Mouse (Mus musculus): ENCODE results near the gene Gm37240. TPM values are rescaled to one million over a fixed set of nuclear protein-coding genes. Genes with fewer than 3 reads are reported as not detected.

Gm37240 gene
- polyA plus RNA-seq, 1 experiment from 2014 or later, result 0.08 TPM

DNA sequence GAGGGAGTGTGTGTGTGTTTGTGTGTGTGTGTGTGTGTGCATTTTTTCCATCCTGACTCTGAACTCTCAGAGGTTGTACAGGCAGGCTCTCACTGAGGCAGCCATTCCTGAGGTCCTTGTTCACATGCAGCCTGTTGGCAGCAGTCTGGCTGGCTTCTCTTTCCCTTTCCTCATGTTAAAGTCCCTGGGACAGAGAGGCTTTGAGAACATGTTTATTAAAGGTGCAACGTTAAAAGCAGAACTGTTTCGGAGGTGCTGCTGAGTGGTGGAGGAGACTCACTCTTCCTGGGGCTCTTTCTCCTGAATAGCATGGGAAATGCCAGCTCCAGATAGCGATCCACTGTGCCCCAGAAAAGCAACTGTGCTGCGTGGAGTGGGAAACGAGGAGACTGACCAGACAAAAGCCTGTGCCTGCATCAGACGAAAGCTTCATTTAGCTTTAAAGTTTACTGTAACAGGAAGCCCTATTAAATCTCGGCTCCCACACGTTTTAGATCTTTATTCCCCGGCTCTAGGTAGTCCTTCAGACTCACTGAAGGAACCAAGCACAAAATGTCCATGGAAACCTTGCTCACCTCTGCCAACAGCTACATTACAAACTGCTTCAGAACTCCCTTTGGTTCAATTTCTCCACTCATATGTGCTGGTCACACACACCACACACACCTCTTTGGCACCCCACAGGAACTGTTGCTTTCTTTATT is 45.0 kb downstream of the Gm37240 start:
- H3K27ac ChIP-seq, result peak overlapping the region; percentile 44; the same call in 1 of the 2 replicates
- no peaks in the 10 kb centered on the region for H3K9me3 ChIP-seq
- peaks cover 6% of the 10 kb centered on the region; the same call in 1 of the 2 replicates for H3K4me1 ChIP-seq (replicated peaks)
- H3K27me3 ChIP-seq, result no peaks in the 10 kb centered on the region
- no peaks in the 10 kb centered on the region for H3K36me3 ChIP-seq
- ATAC-seq (ENCODE audit: low FRiP score), result no peak
- 60% methylated on average over 9 of the region's 9 CpGs for WGBS
- H3K4me2 ChIP-seq, result no peak overlapping the region
- H3K9ac ChIP-seq, result no peak overlapping the region
- no peak overlapping the region for H3K4me3 ChIP-seq

DNA sequence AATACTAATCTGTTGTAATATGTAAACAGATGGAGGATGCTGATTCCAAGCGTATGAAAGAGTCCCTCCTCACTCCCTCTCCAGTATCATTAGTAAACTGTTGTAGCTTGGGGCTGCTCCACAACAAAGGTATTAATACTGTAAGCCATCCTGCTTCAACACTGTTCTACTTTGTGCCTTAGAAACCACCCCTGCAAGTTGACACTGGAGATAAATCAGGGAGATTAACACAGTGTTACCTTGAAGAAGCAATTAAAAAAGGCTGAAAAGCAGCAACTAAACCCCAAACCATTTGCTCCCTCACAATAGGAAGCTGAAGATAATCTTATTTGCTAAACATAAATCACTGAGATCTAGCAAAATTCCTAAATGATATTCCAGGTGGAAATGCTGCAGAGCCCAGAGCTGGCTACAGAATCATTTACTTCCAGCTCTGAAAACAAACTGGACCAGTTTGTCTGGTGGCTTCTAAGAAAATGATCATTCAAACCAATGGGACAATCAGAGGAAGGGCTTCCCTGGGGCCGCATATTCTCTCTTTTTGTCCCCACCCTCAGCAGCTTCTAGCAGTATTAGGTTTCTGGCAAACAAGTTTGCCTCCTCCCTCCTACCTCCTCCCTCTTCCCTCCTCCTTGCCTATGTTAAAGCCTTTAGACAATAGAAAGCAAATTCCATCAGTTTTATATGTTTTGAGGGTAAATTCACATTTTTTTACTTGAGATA is 45.7 kb downstream of the Gm37240 start:
- Histone ChIP-seq H3K27ac (no peak overlapping the region; the same call in none of the 2 replicates), H3K27me3 (no peaks in the 10 kb centered on the region)
- WGBS, result 38% methylated on average over 2 of the region's 2 CpGs

DNA sequence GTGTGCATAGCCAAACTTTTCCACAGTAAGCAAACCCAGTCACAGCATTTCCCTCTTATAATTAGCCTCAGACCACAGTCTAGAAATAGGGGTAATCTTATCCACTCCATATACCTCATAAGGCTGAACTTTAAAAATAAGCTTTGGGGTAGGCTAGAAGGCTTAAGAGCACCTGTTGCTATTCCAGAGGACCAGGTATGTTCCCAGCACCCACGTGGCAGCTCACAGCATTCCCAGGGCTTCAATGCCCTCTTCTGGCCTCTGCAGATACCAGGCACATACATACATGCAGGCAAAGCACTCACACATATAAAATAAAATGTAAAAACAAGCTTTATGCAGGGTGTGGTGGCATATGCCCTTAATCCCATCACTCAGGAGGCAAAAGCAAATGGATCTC is 53.7 kb downstream of the Gm37240 start:
- H3K27me3 ChIP-seq, result no peaks in the 10 kb centered on the region
- no peak overlapping the region for H3K9ac ChIP-seq
- no peaks in the 10 kb centered on the region for H3K36me3 ChIP-seq
- no peak overlapping the region for H3K4me3 ChIP-seq
- no peak overlapping the region for H3K4me2 ChIP-seq
- ATAC-seq (ENCODE audit: low FRiP score), result no peak
- 80% methylated on average over 1 of the region's 1 CpGs for WGBS
- H3K27ac ChIP-seq, result no peak overlapping the region
- H3K9me3 ChIP-seq, result no peaks in the 10 kb centered on the region
- peaks cover 8% of the 10 kb centered on the region for H3K4me1 ChIP-seq (replicated peaks)

More for the DNA sequence above, 45.7 kb downstream of the Gm37240 start:
- H3K4me3 ChIP-seq, result no peak overlapping the region
- peaks cover 6% of the 10 kb centered on the region; the same call in 1 of the 2 replicates for H3K4me1 ChIP-seq (replicated peaks)
- no peak overlapping the region; the same call in 1 of the 2 replicates for H3K9ac ChIP-seq
- H3K9me3 ChIP-seq, result no peaks in the 10 kb centered on the region
- ATAC-seq (ENCODE audit: low FRiP score), result no peak
- H3K4me2 ChIP-seq, result no peak overlapping the region
- H3K36me3 ChIP-seq, result no peaks in the 10 kb centered on the region

DNA sequence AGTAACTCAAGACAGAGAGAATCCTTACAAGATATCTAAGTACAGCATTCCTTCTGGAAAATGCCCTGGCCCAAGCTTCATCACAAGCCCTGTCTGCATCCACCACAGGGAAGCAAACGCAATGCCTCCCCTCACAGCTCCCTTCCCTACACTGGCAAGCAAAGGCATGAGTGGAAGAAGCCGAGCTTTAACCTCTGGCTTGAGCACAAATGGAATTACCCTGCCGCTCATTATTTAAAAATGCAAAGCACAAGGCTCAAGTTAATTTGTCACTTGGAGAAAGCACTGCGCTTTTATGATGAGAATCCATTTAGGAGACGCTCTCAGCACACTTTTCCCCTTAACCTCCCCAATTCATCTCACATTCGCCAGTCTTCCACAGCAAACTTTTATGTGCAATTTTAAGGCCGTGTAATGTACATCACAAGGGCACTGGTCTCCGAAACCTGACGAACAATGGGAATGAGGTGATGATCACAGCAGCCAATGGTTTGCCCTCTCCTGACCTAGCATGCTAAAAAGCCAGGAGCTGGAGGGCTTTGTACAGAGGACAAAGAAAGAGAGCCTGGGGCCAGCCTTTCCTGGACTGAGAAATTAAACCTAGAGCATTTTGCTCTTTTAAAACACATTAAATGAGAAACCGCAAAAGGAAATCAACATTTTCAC is 54.7 kb downstream of the Gm37240 start:
- Histone ChIP-seq H3K9me3 (no peaks in the 10 kb centered on the region), H3K36me3 (no peaks in the 10 kb centered on the region), H3K4me1 (replicated peaks) (peaks cover 8% of the 10 kb centered on the region), H3K27me3 (no peaks in the 10 kb centered on the region), H3K9ac (no peak overlapping the region), H3K4me3 (no peak overlapping the region), H3K27ac (no peak overlapping the region), H3K4me2 (no peak overlapping the region)
- ATAC-seq (ENCODE audit: low FRiP score), result no peak
- WGBS, result 40% methylated on average over 10 of the region's 10 CpGs

DNA sequence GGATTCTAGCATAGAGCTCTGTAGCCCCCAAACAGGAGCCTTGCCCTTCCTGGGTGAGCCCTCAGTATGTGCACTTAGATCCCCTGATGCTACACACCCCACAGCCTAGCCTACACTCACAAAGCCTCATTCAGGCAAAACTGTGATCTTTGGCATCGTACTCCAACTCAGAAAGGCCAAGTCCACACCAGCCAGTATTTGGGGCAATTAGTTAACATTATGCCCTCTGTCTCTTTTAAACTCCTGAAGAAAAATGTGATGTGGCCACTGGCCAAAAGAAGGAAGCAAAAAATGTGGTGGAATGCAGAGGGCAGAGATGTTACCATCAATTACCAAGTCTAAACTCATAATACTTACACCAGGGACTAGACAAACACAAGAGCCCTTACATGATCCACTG is 55.5 kb downstream of the Gm37240 start:
- H3K4me3 ChIP-seq, result no peak overlapping the region
- H3K9me3 ChIP-seq, result no peaks in the 10 kb centered on the region
- H3K4me1 ChIP-seq (replicated peaks), result peaks cover 8% of the 10 kb centered on the region
- H3K27me3 ChIP-seq, result no peaks in the 10 kb centered on the region
- H3K4me2 ChIP-seq, result no peak overlapping the region
- no peaks in the 10 kb centered on the region for H3K36me3 ChIP-seq
- 87% methylated on average over 1 of the region's 1 CpGs for WGBS
- no peak for ATAC-seq (ENCODE audit: low FRiP score)
- no peak overlapping the region for H3K9ac ChIP-seq
- H3K27ac ChIP-seq, result no peak overlapping the region

DNA sequence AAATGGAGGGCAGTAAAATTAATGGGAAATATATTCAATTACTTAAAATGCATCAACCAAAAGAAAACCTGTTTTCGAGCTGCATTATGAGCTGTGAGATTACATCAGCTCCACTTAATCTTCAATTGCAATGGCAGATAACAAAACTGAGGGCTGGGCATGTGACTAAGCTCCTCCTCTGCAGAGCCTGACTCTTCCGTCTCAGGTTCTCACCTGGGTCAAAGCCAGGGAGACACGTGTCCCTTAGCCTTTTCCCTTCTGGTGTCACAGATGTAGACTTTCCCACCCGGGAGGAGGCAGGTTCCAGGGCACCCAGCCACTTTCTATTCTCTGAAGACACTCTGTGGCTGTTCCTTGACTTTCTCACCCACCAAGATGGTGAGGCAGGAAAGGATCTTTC is 58.3 kb downstream of the Gm37240 start:
- Histone ChIP-seq H3K4me3 (no peak overlapping the region), H3K4me2 (no peak overlapping the region), H3K27ac (no peak overlapping the region), H3K4me1 (replicated peaks) (peaks cover 8% of the 10 kb centered on the region), H3K27me3 (no peaks in the 10 kb centered on the region), H3K9ac (no peak overlapping the region), H3K36me3 (no peaks in the 10 kb centered on the region), H3K9me3 (no peaks in the 10 kb centered on the region)
- 68% methylated on average over 4 of the region's 4 CpGs for WGBS
- ATAC-seq (ENCODE audit: low FRiP score), result no peak

DNA sequence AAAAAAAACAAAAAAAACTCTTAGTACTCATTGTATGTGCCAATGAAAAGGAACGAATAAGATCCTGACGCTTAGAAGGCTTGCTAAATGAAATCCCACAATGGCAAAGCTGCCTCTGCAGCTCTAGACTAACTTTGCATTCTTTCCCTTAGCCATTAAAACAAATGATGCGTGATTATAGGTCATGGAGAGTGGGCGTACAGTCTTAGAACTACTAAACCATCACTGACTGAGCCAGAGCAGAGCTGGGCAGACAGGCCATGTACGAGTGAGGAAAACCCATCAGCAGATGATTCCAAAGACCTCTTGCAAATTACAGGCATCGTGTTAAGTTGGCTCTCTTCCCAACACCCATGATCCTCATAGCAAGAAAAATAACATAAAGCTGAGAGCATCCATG is 59.5 kb downstream of the Gm37240 start:
- no peak overlapping the region for H3K4me2 ChIP-seq
- H3K4me3 ChIP-seq, result no peak overlapping the region
- H3K9me3 ChIP-seq, result no peaks in the 10 kb centered on the region
- no peak overlapping the region for H3K27ac ChIP-seq
- H3K27me3 ChIP-seq, result no peaks in the 10 kb centered on the region
- peaks cover 7% of the 10 kb centered on the region for H3K4me1 ChIP-seq (replicated peaks)
- WGBS, result 57% methylated on average over 6 of the region's 6 CpGs
- H3K9ac ChIP-seq, result no peak overlapping the region
- no peak for ATAC-seq (ENCODE audit: low FRiP score)
- no peaks in the 10 kb centered on the region for H3K36me3 ChIP-seq

DNA sequence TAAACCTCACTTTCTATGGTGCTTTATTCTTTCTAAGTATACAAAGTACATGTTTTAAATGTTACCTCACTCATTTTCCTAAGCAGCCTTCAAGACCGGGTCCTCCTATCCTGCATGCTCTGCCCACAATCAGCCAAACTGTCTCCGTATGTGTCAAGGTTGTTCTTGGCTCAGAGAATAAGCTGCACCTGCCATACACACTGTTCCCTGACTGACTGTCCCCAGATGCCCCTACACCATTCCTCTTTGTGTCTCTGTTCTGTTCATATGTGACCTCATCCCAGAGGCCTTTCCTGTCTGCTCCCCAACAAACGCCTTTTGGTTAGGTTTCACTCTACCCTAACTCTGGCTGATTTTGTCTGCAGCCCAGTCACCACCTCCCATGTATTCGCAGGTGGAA is 60.0 kb downstream of the Gm37240 start:
- H3K27ac ChIP-seq, result no peak overlapping the region
- H3K27me3 ChIP-seq, result no peaks in the 10 kb centered on the region
- no peak overlapping the region for H3K4me2 ChIP-seq
- H3K4me3 ChIP-seq, result no peak overlapping the region
- peaks cover 1% of the 10 kb centered on the region; the same call in 1 of the 2 replicates for H3K4me1 ChIP-seq (replicated peaks)
- ATAC-seq (ENCODE audit: low FRiP score), result no peak
- H3K36me3 ChIP-seq, result no peaks in the 10 kb centered on the region
- no peak overlapping the region for H3K9ac ChIP-seq
- WGBS, result 76% methylated on average over 4 of the region's 4 CpGs
- H3K9me3 ChIP-seq, result no peaks in the 10 kb centered on the region

DNA sequence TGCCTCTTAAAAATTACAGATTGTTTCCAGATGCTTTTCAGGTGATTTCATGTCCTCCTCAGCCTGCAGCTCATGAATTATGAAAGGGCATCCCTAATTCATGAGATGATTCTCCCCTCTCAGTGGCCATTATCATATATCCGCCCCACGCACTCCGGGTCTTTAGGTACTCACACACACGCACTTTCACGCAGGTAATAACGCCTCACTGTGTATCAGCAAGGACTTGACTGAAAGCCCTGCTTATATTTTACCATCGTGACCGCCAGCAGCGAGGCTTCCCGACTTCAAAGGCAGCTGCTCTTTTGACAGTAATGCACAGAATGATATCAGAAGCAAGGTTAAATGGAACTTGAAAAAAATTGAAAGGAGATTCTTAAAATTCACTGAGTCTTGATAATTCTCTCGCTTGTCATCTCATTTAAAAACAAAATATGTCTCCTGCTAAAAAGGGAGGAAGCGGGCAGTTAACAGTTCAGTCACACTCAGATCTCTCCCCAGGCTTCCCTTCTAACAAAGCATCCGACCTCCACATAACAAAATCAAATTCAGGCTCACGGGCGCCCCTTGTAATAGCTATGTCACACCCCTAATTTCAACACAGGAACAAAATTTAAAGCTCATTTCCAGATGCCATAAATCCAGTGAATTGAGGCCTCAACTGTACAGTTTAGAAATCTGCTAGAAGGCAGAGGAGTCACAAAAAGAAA is 66.3 kb downstream of the Gm37240 start:
- ATAC-seq (ENCODE audit: low FRiP score), result no peak
- 0 out of 2 replicates have a peak overlapping the region, but pooled peaks have one; percentile 20 for H3K27ac ChIP-seq
- 61% methylated on average over 15 of the region's 15 CpGs for WGBS

DNA sequence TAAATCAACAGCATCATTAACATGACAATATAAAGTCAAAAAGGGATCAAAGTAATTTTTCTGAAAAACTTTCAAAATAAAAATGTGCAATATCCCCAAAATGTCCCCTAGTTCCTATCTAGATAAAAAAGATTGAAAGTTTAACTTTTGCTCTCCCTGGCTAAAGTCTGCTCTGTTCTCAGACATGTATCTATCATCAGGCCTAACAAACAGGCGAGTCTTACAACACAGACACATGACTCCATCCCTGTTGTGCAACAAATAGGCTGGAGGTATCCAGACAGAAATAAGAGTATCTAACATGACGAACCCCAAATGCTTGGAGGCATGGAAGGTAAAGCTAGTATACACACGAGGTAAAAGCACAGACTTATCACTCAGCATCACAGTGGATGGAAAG is 68.0 kb downstream of the Gm37240 start:
- H3K4me1 ChIP-seq (replicated peaks), result no peaks in the 10 kb centered on the region
- WGBS, result 80% methylated on average over 3 of the region's 3 CpGs
- H3K27ac ChIP-seq, result no peak overlapping the region
- no peak overlapping the region for H3K4me3 ChIP-seq
- no peaks in the 10 kb centered on the region for H3K9me3 ChIP-seq
- no peaks in the 10 kb centered on the region for H3K36me3 ChIP-seq
- no peak overlapping the region for H3K9ac ChIP-seq
- no peak overlapping the region for H3K4me2 ChIP-seq
- no peak for ATAC-seq (ENCODE audit: low FRiP score)
- H3K27me3 ChIP-seq, result no peaks in the 10 kb centered on the region

More for the DNA sequence above, 66.3 kb downstream of the Gm37240 start:
- Histone ChIP-seq H3K36me3 (no peaks in the 10 kb centered on the region), H3K4me3 (no peak overlapping the region), H3K9me3 (no peaks in the 10 kb centered on the region), H3K27me3 (no peaks in the 10 kb centered on the region), H3K4me2 (no peak overlapping the region), H3K4me1 (replicated peaks) (no peaks in the 10 kb centered on the region), H3K9ac (no peak overlapping the region)

DNA sequence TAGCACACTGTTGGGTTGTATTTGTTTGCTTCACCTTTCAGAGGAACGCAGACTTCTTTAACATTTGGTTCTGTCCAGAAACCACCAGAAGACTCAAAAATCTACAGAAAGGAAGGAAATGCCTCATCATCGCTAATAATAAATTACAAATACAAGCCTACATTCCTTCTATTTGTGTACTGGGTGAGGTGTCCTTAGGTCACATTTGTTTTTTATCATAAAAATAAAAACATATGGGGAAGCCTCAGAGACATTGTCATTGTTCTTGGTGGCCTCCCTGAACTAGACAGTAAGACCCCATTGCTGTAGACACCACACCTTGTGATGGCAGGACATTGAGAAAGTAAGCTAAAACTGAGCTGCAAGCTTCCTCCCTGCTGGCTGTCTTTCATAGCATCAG is 70.1 kb downstream of the Gm37240 start, which contains the start of gene Fam160a1:
Gene Fam160a1, minus strand, starts transcription at position 101 of the 400 bp plus-strand sequence.
- ATAC-seq (ENCODE audit: low FRiP score), result no peak
- H3K9ac ChIP-seq, result no peak within 1 kb of the TSS
- no peaks in the 10 kb centered on the region for H3K27me3 ChIP-seq
- H3K4me2 ChIP-seq, result no peak within 1 kb of the TSS
- H3K36me3 ChIP-seq, result no peaks in the 10 kb centered on the region
- H3K27ac ChIP-seq, result no peak within 1 kb of the TSS
- H3K4me3 ChIP-seq, result no peak within 1 kb of the TSS
- WGBS, result 85% methylated on average over 2 of the region's 2 CpGs
- H3K4me1 ChIP-seq (replicated peaks), result no peaks in the 10 kb centered on the region
- no peaks in the 10 kb centered on the region for H3K9me3 ChIP-seq

DNA sequence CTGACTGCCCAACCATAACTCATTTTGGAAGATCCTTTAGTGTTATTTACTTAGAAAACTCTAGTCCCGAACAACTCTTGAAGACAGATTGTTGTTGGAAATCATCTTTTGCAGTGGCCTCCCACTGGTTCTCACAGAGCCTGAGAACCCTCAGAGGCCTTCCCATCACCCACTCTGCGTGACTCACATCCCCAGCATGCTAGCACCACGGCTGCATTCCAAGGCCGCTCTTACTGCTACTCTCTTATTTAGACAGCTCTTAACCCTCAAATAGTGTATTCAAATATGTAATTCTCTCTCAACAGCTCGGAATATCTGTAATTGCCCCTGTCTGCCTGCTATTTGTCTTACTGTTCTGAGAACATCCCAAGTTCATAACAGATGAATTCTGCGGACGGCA is 73.1 kb downstream of the Gm37240 start:
- no peak overlapping the region for H3K27ac ChIP-seq
- no peak overlapping the region for H3K4me3 ChIP-seq
- ATAC-seq (ENCODE audit: low FRiP score), result no peak
- H3K4me1 ChIP-seq (replicated peaks), result no peaks in the 10 kb centered on the region
- H3K27me3 ChIP-seq, result no peaks in the 10 kb centered on the region
- H3K9ac ChIP-seq, result no peak overlapping the region
- H3K4me2 ChIP-seq, result no peak overlapping the region
- H3K9me3 ChIP-seq, result no peaks in the 10 kb centered on the region
- WGBS, result 78% methylated on average over 7 of the region's 7 CpGs
- H3K36me3 ChIP-seq, result no peaks in the 10 kb centered on the region
